Mouse (Mus musculus): ENCODE results near the gene Inf2. TPM values are rescaled to one million over a fixed set of nuclear protein-coding genes. Genes with fewer than 3 reads are reported as not detected.

Inf2 gene
- total and polyA plus RNA-seq, 2 experiments from 2014 or later: 1.1 to 10.8 TPM

- H3K9me3 ChIP-seq (ENCODE audit: low read length): no peaks in the 10 kb centered on the region
- H3K9ac ChIP-seq: no peak overlapping the region
- DNase-seq (no peak), ATAC-seq (no peak)
- H3K27me3 ChIP-seq (ENCODE audit: insufficient read depth, low read length): no peaks in the 10 kb centered on the region; the same call in 1 of the 2 replicates
- 84% methylated on average over 4 of the region's 4 CpGs for WGBS
- no peak overlapping the region for H3K4me3 ChIP-seq (ENCODE audit: low read depth, low read length)
- H3K4me2 ChIP-seq (ENCODE audit: low read depth): no peak overlapping the region
- no peaks in the 10 kb centered on the region for H3K4me1 ChIP-seq (ENCODE audit: insufficient read depth)
- H3K27ac ChIP-seq (ENCODE audit: low read depth, low read length): no peak overlapping the region
- H3K36me3 ChIP-seq (ENCODE audit: insufficient read depth): no peaks in the 10 kb centered on the region
- no peak for TF ChIP-seq CTCF (IDR thresholded peaks at IDR 0.05; ENCODE audit: low read depth)
Measured at GRCm38 (mm10) chr12:112625700-112626099, 37.1 kb downstream of the Inf2 start.

- Histone ChIP-seq H3K9me3 (ENCODE audit: low read length) (no peaks in the 10 kb centered on the region), H3K4me3 (ENCODE audit: low read depth, low read length) (no peak overlapping the region), H3K27me3 (ENCODE audit: insufficient read depth, low read length) (no peaks in the 10 kb centered on the region; the same call in 1 of the 2 replicates), H3K9ac (no peak overlapping the region), H3K27ac (ENCODE audit: low read depth, low read length) (no peak overlapping the region), H3K36me3 (ENCODE audit: insufficient read depth) (no peaks in the 10 kb centered on the region), H3K4me1 (ENCODE audit: insufficient read depth) (no peaks in the 10 kb centered on the region), H3K4me2 (ENCODE audit: low read depth) (no peak overlapping the region)
- DNase-seq: no peak
- no peak for ATAC-seq
- WGBS: 81% methylated on average over 6 of the region's 6 CpGs
- TF ChIP-seq CTCF (IDR thresholded peaks at IDR 0.05; ENCODE audit: low read depth): no peak
Measured at GRCm38 (mm10) chr12:112626455-112626854, 37.9 kb downstream of the Inf2 start.

GRCm38 (mm10) chr12:112627097-112627881, 38.7 kb downstream of the Inf2 start:
- DNase-seq: no peak
- H3K27ac ChIP-seq (ENCODE audit: low read depth, low read length): no peak overlapping the region
- H3K9me3 ChIP-seq (ENCODE audit: low read length): no peaks in the 10 kb centered on the region
- no peaks in the 10 kb centered on the region for H3K4me1 ChIP-seq (ENCODE audit: insufficient read depth)
- ATAC-seq: no peak
- WGBS: 70% methylated on average over 7 of the region's 7 CpGs
- no peaks in the 10 kb centered on the region for H3K27me3 ChIP-seq (ENCODE audit: insufficient read depth, low read length)
- H3K4me3 ChIP-seq (ENCODE audit: low read depth, low read length): no peak overlapping the region
- H3K9ac ChIP-seq: no peak overlapping the region
- peak; percentile 54 for TF ChIP-seq CTCF (IDR thresholded peaks at IDR 0.05; ENCODE audit: low read depth)
- H3K36me3 ChIP-seq (ENCODE audit: insufficient read depth): no peaks in the 10 kb centered on the region
- H3K4me2 ChIP-seq (ENCODE audit: low read depth): no peak overlapping the region

GRCm38 (mm10) chr12:112628197-112628596, 39.6 kb downstream of the Inf2 start:
- Histone ChIP-seq H3K27ac (ENCODE audit: low read depth, low read length) (no peak overlapping the region), H3K36me3 (ENCODE audit: insufficient read depth) (no peaks in the 10 kb centered on the region), H3K27me3 (ENCODE audit: insufficient read depth, low read length) (no peaks in the 10 kb centered on the region), H3K4me3 (ENCODE audit: low read depth, low read length) (no peak overlapping the region), H3K9me3 (ENCODE audit: low read length) (no peaks in the 10 kb centered on the region), H3K9ac (no peak overlapping the region), H3K4me2 (ENCODE audit: low read depth) (no peak overlapping the region), H3K4me1 (ENCODE audit: insufficient read depth) (no peaks in the 10 kb centered on the region)
- TF ChIP-seq CTCF (IDR thresholded peaks at IDR 0.05; ENCODE audit: low read depth): no peak
- DNase-seq: no peak
- no peak for ATAC-seq
- WGBS: 85% methylated on average over 6 of the region's 6 CpGs

DNA sequence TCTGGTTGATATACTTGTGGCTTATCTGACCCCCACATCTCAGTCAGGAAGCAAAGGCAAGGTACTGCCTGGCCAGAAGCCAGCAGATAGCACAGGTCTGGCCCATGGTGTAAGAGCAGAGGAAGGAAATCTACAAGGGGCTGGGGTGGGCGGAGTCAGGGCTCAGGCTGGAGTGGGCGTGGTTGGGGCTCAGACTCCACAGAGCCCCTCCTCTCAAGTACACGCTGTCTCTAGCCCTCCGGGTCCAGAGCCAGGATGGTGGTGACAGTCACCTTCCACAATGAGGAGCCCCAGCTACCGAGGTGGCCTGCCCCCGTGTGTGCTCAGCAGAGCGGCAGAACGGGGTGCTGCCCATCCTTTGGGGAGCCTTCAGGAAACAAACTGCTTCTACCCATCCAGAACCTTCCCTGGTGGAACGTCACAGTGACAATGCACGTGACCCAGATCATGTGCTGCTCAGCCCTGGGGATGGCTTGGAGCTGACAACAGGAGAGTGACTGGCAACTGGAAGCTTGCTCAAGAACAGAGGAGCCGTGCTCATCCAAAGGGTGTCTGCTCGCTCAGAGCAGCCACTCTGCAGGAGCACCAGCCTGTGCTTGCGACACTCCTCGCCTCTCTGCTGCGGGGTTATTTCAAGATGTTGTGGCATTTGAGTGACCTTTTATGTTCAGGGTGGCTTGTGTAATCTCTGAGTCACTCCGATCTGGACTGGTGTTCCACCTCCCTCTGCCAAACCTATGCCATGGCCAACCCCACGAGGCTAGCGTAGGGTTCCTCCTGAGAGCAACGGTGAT, 40.5 kb downstream of the Inf2 start:
- no peaks in the 10 kb centered on the region for H3K27me3 ChIP-seq (ENCODE audit: insufficient read depth, low read length)
- peak overlapping the region; percentile 45 for H3K4me2 ChIP-seq (ENCODE audit: low read depth)
- no peaks in the 10 kb centered on the region for H3K4me1 ChIP-seq (ENCODE audit: insufficient read depth)
- peak overlapping the region; percentile 29 for H3K9ac ChIP-seq
- 0 out of 2 replicates have a peak overlapping the region, but pooled peaks have one; percentile 21 for H3K27ac ChIP-seq (ENCODE audit: low read depth, low read length)
- ATAC-seq (peak; percentile 92), DNase-seq (peak; percentile 76)
- peak overlapping the region; percentile 20 for H3K4me3 ChIP-seq (ENCODE audit: low read depth, low read length)
- TF ChIP-seq CTCF (IDR thresholded peaks at IDR 0.05; ENCODE audit: low read depth): no peak
- no peaks in the 10 kb centered on the region for H3K36me3 ChIP-seq (ENCODE audit: insufficient read depth)
- 34% methylated on average over 19 of the region's 19 CpGs for WGBS
- no peaks in the 10 kb centered on the region for H3K9me3 ChIP-seq (ENCODE audit: low read length)

DNA sequence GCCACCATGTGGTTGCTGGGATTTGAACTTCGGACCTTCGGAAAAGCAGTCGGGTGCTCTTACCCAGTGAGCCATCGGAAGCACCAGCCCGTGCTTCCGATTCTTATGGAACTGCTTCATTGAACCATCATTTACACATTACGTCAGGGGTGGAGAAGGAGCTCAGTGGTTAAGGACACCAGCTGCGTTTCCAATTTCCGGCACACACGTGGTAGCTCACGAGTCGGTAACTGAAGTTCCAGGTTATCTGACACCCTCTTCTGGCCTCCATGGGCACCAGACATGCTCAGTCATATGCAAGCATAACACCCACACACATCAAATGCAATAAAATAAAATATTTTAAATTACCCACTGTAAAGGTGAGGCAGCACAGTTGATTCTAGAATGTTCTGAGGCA, 41.4 kb downstream of the Inf2 start:
- no peak overlapping the region for H3K9ac ChIP-seq
- no peak overlapping the region for H3K4me2 ChIP-seq (ENCODE audit: low read depth)
- no peak for DNase-seq
- no peak for TF ChIP-seq CTCF (IDR thresholded peaks at IDR 0.05; ENCODE audit: low read depth)
- no peak for ATAC-seq
- no peak overlapping the region for H3K27ac ChIP-seq (ENCODE audit: low read depth, low read length)
- no peaks in the 10 kb centered on the region for H3K36me3 ChIP-seq (ENCODE audit: insufficient read depth)
- no peak overlapping the region for H3K4me3 ChIP-seq (ENCODE audit: low read depth, low read length)
- WGBS: 94% methylated on average over 12 of the region's 12 CpGs
- no peaks in the 10 kb centered on the region for H3K27me3 ChIP-seq (ENCODE audit: insufficient read depth, low read length)
- H3K9me3 ChIP-seq (ENCODE audit: low read length): no peaks in the 10 kb centered on the region
- no peaks in the 10 kb centered on the region for H3K4me1 ChIP-seq (ENCODE audit: insufficient read depth)

GRCm38 (mm10) chr12:112630796-112631195, 42.2 kb downstream of the Inf2 start:
- no peak overlapping the region for H3K4me2 ChIP-seq (ENCODE audit: low read depth)
- H3K27ac ChIP-seq (ENCODE audit: low read depth, low read length): no peak overlapping the region
- H3K9ac ChIP-seq: no peak overlapping the region
- no peaks in the 10 kb centered on the region for H3K27me3 ChIP-seq (ENCODE audit: insufficient read depth, low read length)
- H3K36me3 ChIP-seq (ENCODE audit: insufficient read depth): no peaks in the 10 kb centered on the region
- no peak for TF ChIP-seq CTCF (IDR thresholded peaks at IDR 0.05; ENCODE audit: low read depth)
- DNase-seq (no peak), ATAC-seq (no peak)
- H3K4me1 ChIP-seq (ENCODE audit: insufficient read depth): no peaks in the 10 kb centered on the region
- no peaks in the 10 kb centered on the region for H3K9me3 ChIP-seq (ENCODE audit: low read length)
- WGBS: 86% methylated on average over 5 of the region's 5 CpGs
- H3K4me3 ChIP-seq (ENCODE audit: low read depth, low read length): no peak overlapping the region
